Mouse (Mus musculus) liver, adult 2 months (tissue): ENCODE results near the gene Lman1l. TPM values are rescaled to one million over a fixed set of nuclear protein-coding genes. Genes with fewer than 3 reads are reported as not detected.

ENCODE experiments used
- DNase-seq: peaks from one replicate; pipeline ENCODE4 v3.0.0-alpha.2; 2011; ENCODE audit warnings: low read depth, low spot score; ENCODE audit errors: extremely low read depth
- H3K27ac ChIP-seq: fragments of 200-500 bp; replicated peaks from 2 replicates; pipeline ENCODE4 v1.5.1; 2012; ENCODE audit warnings: low read depth, mild to moderate bottlenecking, control low read depth, inconsistent platforms, low read length; ENCODE audit not compliant: insufficient read depth
- H3K27me3 ChIP-seq: fragments of 200-500 bp; 2 replicates; pipeline ENCODE4 v1.6.1; 2012; ENCODE audit warnings: mild to moderate bottlenecking, moderate library complexity, low read length, inconsistent platforms; ENCODE audit not compliant: control insufficient read depth, insufficient read depth
- H3K36me3 ChIP-seq: fragments of 200-500 bp; 2 replicates; pipeline ENCODE4 v1.6.1; 2012; ENCODE audit warnings: low read length, inconsistent platforms; ENCODE audit not compliant: control insufficient read depth, insufficient read depth
- H3K4me1 ChIP-seq: fragments of 200-500 bp; 2 replicates; pipeline ENCODE4 v1.6.1; 2011; ENCODE audit warnings: low read length; ENCODE audit not compliant: control insufficient read depth, insufficient read depth
- H3K4me3 ChIP-seq: fragments of 200-500 bp; 2 replicates; pipeline ENCODE4 v1.5.1; 2011; ENCODE audit warnings: low read depth, mild to moderate bottlenecking, control low read depth, low read length, moderate library complexity; ENCODE audit not compliant: insufficient read depth
- H3K79me2 ChIP-seq: fragments of 200-500 bp; 2 replicates; pipeline ENCODE4 v1.6.1; 2012; ENCODE audit warnings: inconsistent platforms, mild to moderate bottlenecking, low read length, moderate library complexity; ENCODE audit not compliant: control insufficient read depth, insufficient read depth
- H3K9ac ChIP-seq: fragments of 200-500 bp; 2 replicates; pipeline ENCODE4 v1.6.1; 2012; ENCODE audit warnings: low read depth, mild to moderate bottlenecking, control low read depth, inconsistent platforms, low read length
- CTCF ChIP-seq: fragments of 200-500 bp; IDR thresholded peaks from 2 replicates; pipeline ENCODE4 v1.5.1; 2011; ENCODE audit warnings: low read depth, low read length, control low read depth
- POLR2A ChIP-seq: fragments of 200-500 bp; IDR thresholded peaks from 2 replicates; pipeline ENCODE4 v1.6.1; 2011; ENCODE audit warnings: low read length, control low read depth; ENCODE audit not compliant: insufficient read depth; ENCODE audit errors: extremely low read depth
- WGBS: fragments of 180-500 bp; shearing (Covaris S2); methylation state at CpG from one replicate; pipeline ENCODE4 v1.1.7; 2018; 5-methylcytosine and 5-hydroxymethylcytosine counted together
- polyA plus RNA-seq: library from polyadenylated mRNA; depleted of rRNA; stranded (reverse); fragments of >200 nt; gene quantifications from 2 replicates; pipeline ENCODE4 v1.2.3, GENCODE M21; 2012
- total RNA-seq: library from RNA; depleted of rRNA; stranded (reverse); fragments of >200 nt; gene quantifications from 2 replicates; pipeline ENCODE4 v1.2.3, GENCODE M21; 2014

Gene Lman1l
- total and polyA plus RNA-seq, 2 experiments, result not detected

GRCm38 (mm10) chr9:57656631-57657350, 36.2 kb upstream of the Lman1l start:
- 68% methylated on average over 19 of the region's 19 CpGs for WGBS
- DNase-seq, result peak; percentile 81
- Histone ChIP-seq H3K4me3 (no peak overlapping the region), H3K79me2 (no peaks in the 10 kb centered on the region), H3K9ac (no peak overlapping the region), H3K4me1 (peaks cover 11% of the 10 kb centered on the region), H3K27me3 (no peaks in the 10 kb centered on the region), H3K36me3 (no peaks in the 10 kb centered on the region), H3K27ac (no peak overlapping the region)
- TF ChIP-seq POLR2A (no peak), CTCF (no peak)

DNA sequence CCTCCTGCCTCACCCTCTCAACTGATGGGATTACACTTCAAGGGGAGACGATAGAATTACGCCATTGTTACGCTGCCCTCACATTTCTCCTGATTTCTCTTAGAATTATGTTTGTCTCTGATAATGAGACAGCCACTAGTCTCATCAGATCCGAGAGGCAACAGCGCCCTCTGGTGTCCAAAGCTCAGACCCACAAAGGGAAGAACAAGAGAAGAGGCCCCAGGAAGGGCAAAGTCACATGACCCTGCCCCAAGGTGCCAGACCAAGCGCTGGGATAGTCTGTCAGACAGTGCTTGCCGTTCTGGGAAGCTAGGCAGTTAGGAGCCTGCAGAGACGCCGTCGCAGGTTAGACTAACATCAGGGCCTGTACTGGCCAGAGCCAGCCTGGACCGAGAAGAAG, 35.2 kb upstream of the Lman1l start:
- no peak overlapping the region for H3K4me3 ChIP-seq
- 3% methylated on average over 11 of the region's 11 CpGs for WGBS
- H3K79me2 ChIP-seq, result no peaks in the 10 kb centered on the region

DNA sequence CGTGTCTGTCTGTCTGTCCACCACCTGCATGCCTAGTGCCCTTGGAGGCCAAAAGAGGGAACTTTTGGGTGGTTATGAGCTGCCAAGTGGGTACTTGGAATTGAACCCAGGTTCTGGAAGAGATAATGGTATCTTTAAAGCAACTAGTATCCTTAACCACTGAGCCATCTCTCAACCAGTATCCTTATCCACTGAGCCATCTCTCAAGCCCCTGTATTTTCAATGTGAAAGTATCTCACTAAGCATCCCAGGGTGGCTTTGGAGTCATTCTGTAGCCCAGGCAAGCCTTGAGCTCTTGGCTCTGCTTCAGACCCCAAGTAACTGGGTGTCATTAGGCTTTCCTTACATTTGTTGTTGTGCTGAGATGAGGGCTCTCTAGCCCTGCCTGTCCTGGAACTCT, 34.4 kb upstream of the Lman1l start:
- Histone ChIP-seq H3K4me1 (peaks cover 6% of the 10 kb centered on the region; the same call in 1 of the 2 replicates), H3K27me3 (no peaks in the 10 kb centered on the region), H3K9ac (no peak overlapping the region), H3K36me3 (no peaks in the 10 kb centered on the region), H3K27ac (no peak overlapping the region), H3K79me2 (no peaks in the 10 kb centered on the region), H3K4me3 (no peak overlapping the region)
- TF ChIP-seq POLR2A (no peak), CTCF (no peak)
- no peak for DNase-seq
- 97% methylated on average over 1 of the region's 1 CpGs for whole genome bisulfite sequencing

More for the DNA sequence above, 35.2 kb upstream of the Lman1l start:
- TF ChIP-seq CTCF (peak; percentile 82), POLR2A (no peak)
- Histone ChIP-seq H3K9ac (peak overlapping the region; percentile 25), H3K27ac (no peak overlapping the region), H3K36me3 (no peaks in the 10 kb centered on the region), H3K4me1 (peaks cover 9% of the 10 kb centered on the region), H3K27me3 (no peaks in the 10 kb centered on the region)
- DNase-seq, result peak; percentile 77

DNA sequence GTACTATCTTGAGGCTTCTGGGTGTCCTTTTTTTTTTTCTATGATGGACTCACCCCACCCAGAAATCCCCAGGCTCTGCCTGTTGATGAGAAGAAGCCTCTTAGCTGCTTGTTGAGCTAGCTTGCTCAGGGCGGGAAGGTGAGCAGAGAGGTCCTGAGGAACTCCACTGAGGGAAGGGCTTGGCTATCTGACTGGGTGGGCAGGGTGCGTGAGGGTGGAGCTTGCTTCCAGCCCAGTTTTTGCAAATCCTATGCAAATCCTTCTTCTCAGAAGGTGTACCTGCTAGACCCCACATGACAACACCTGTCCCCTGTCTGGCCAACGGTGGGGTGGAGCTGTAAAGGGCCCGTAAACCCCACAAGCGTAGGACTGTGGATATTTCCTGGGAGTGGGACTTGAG, 32.7 kb upstream of the Lman1l start, which contains the start of gene Csk:
Gene Csk, minus strand, starts transcription at position 349 of the 400 bp plus-strand sequence.
- WGBS, result 88% methylated on average over 5 of the region's 5 CpGs
- no peak for DNase-seq
- peak within 1 kb of the TSS; percentile 12; the same call in 1 of the 2 replicates for H3K27ac ChIP-seq
- no peak within 1 kb of the TSS for H3K9ac ChIP-seq
- H3K79me2 ChIP-seq, result no peaks in the 10 kb centered on the region
- no peaks in the 10 kb centered on the region for H3K36me3 ChIP-seq
- peaks cover 12% of the 10 kb centered on the region for H3K4me1 ChIP-seq
- H3K4me3 ChIP-seq, result no peak within 1 kb of the TSS
- H3K27me3 ChIP-seq, result no peaks in the 10 kb centered on the region
- TF ChIP-seq POLR2A (no peak), CTCF (no peak)

- 93% methylated on average over 3 of the region's 3 CpGs for WGBS
- no peak for DNase-seq
- Histone ChIP-seq H3K79me2 (no peaks in the 10 kb centered on the region), H3K9ac (no peak overlapping the region), H3K27me3 (no peaks in the 10 kb centered on the region), H3K27ac (peak overlapping the region; percentile 12; the same call in 1 of the 2 replicates), H3K36me3 (no peaks in the 10 kb centered on the region), H3K4me1 (peaks cover 14% of the 10 kb centered on the region), H3K4me3 (no peak overlapping the region)
- TF ChIP-seq POLR2A, result no peak
- no peak for TF ChIP-seq CTCF
Observed at GRCm38 (mm10) chr9:57652855-57653254, 32.3 kb upstream of the Lman1l start.

GRCm38 (mm10) chr9:57652351-57652750, 31.8 kb upstream of the Lman1l start:
- Histone ChIP-seq H3K4me3 (no peak overlapping the region), H3K27me3 (no peaks in the 10 kb centered on the region), H3K4me1 (peaks cover 18% of the 10 kb centered on the region), H3K79me2 (no peaks in the 10 kb centered on the region), H3K27ac (no peak overlapping the region; the same call in 1 of the 2 replicates), H3K9ac (no peak overlapping the region), H3K36me3 (no peaks in the 10 kb centered on the region)
- WGBS, result 65% methylated on average over 9 of the region's 9 CpGs
- TF ChIP-seq POLR2A (no peak), CTCF (no peak)
- no peak for DNase-seq
